Comparison of ENCODE assay signal across 15 mouse cellular contexts in genomic region chr16:43620359-43620758, GRCm38 (mm10). TPM values are rescaled to one million over a fixed set of nuclear protein-coding genes. Genes with fewer than 3 reads are reported as not detected.
DNase-seq lines count a peak whose midpoint lies in the region; ATAC-seq and TF ChIP-seq lines count a peak whose summit lies in the region.
"Had no signal": no experiment of that assay in that cellular context is flagged by ENCODE, and none has a peak within 500 bp of the region (broad histone marks: within the 10 kb centered on the region; RNA-seq: fewer than 3 reads in every experiment).

No protein-coding gene starts in this region.

- no peaks in the 10 kb centered on the region for H3K4me1 ChIP-seq in kidney, embryonic 14.5 days (ENCODE audit: control insufficient read depth, insufficient read depth, low read length)
- peaks cover 24% of the 10 kb centered on the region for H3K4me1 ChIP-seq in embryonic facial prominence, embryonic 14.5 days (ENCODE audit: control insufficient read depth, insufficient read depth, low read length)
- no peaks in the 10 kb centered on the region for H3K4me1 ChIP-seq in hindbrain, postnatal 0 days (ENCODE audit: insufficient read depth, low read length)

- no peak overlapping the region for H3K27ac ChIP-seq in kidney, embryonic 14.5 days (ENCODE audit: low read depth, low read length)
- H3K27ac ChIP-seq in embryonic facial prominence, embryonic 14.5 days (replicated peaks; ENCODE audit: low read depth, low read length), result no peak overlapping the region
- no peak overlapping the region for H3K27ac ChIP-seq in hindbrain, postnatal 0 days

- WGBS in kidney, embryonic 14.5 days, result 15% methylated on average over 2 of the region's 2 CpGs
- WGBS in embryonic facial prominence, embryonic 14.5 days, result 42% methylated on average over 2 of the region's 2 CpGs
- WGBS in hindbrain, postnatal 0 days, result 31% methylated on average over 2 of the region's 2 CpGs

- H3K4me3 ChIP-seq in kidney, embryonic 14.5 days (ENCODE audit: low read length), result no peak overlapping the region
- no peak overlapping the region for H3K4me3 ChIP-seq in embryonic facial prominence, embryonic 14.5 days (ENCODE audit: low read depth, low read length)
- H3K4me3 ChIP-seq in hindbrain, postnatal 0 days (ENCODE audit: low read length), result no peak overlapping the region

- H3K9ac ChIP-seq in kidney, embryonic 14.5 days (ENCODE audit: low read depth, low read length), result no peak overlapping the region
- H3K9ac ChIP-seq in embryonic facial prominence, embryonic 14.5 days (ENCODE audit: low read depth, low read length), result no peak overlapping the region
- H3K9ac ChIP-seq in hindbrain, postnatal 0 days (replicated peaks; ENCODE audit: low read length), result no peak overlapping the region

- H3K4me2 ChIP-seq in kidney, embryonic 14.5 days (replicated peaks; ENCODE audit: low read depth, low read length), result no peak overlapping the region
- H3K4me2 ChIP-seq in embryonic facial prominence, embryonic 14.5 days (ENCODE audit: low read depth, low read length), result no peak overlapping the region
- H3K4me2 ChIP-seq in hindbrain, postnatal 0 days (ENCODE audit: low read depth, low read length), result no peak overlapping the region

- H3K36me3 ChIP-seq in kidney, embryonic 14.5 days (ENCODE audit: control insufficient read depth, insufficient read depth, low read length), result no peaks in the 10 kb centered on the region
- H3K36me3 ChIP-seq in embryonic facial prominence, embryonic 14.5 days (ENCODE audit: control insufficient read depth, insufficient read depth, low read length), result 0 out of 2 replicates have a peak, but pooled peaks cover 5% of the 10 kb centered on the region
- H3K36me3 ChIP-seq in hindbrain, postnatal 0 days (ENCODE audit: insufficient read depth, low read length), result no peaks in the 10 kb centered on the region

- no peaks in the 10 kb centered on the region for H3K27me3 ChIP-seq in kidney, embryonic 14.5 days (ENCODE audit: control insufficient read depth, insufficient read depth, low read length)
- H3K27me3 ChIP-seq in embryonic facial prominence, embryonic 14.5 days (replicated peaks; ENCODE audit: control insufficient read depth, insufficient read depth, low read length), result no peaks in the 10 kb centered on the region
- H3K27me3 ChIP-seq in hindbrain, postnatal 0 days (ENCODE audit: insufficient read depth, low read length), result no peaks in the 10 kb centered on the region

- TF ChIP-seq CTCF in hindbrain, postnatal 0 days (IDR thresholded peaks at IDR 0.05; ENCODE audit: low read depth), result no peak

- no peaks in the 10 kb centered on the region for H3K9me3 ChIP-seq in kidney, embryonic 14.5 days (ENCODE audit: control insufficient read depth, low read length)
- H3K9me3 ChIP-seq in embryonic facial prominence, embryonic 14.5 days (ENCODE audit: control insufficient read depth, low read length), result no peaks in the 10 kb centered on the region
- H3K9me3 ChIP-seq in hindbrain, postnatal 0 days (ENCODE audit: low read length), result no peaks in the 10 kb centered on the region

- DNase-seq in kidney, adult 8-10 months, result no peak
- DNase-seq in embryonic facial prominence, embryonic 14.5 days (ENCODE audit: low spot score), result no peak
- DNase-seq in hindbrain, postnatal 0 days (ENCODE audit: low spot score), result peak; percentile 20
- DNase-seq in adrenal gland, postnatal 4 days (ENCODE audit: low spot score in 2 of 2), result no peak
- DNase-seq in thymus, postnatal 14 days, result no peak
- DNase-seq in B cell, adult 2 months, result no peak
- DNase-seq: cerebellum, postnatal 14 days; gastrocnemius, postnatal 25 days; kidney, adult 2 months; liver; lung, postnatal 14 days had no signal

- ATAC-seq in kidney, embryonic 14.5 days (ENCODE audit: low FRiP score, low TSS enrichment), result peak; percentile 84
- ATAC-seq in CD4-positive, CD25-positive, alpha-beta regulatory T cell, adult 4 months, result peak; percentile 35
- ATAC-seq in embryonic facial prominence, embryonic 14.5 days (ENCODE audit: low read depth), result peak; percentile 44; the same call in 1 of the 2 replicates
- no peak for ATAC-seq in hindbrain, postnatal 0 days

RNA-seq across cellular contexts. Expression of gene Tigit, which starts 43.6 kb away (rescaled TPM):
- not detected in 2 replicates for polyA plus RNA-seq in kidney, embryonic 14.5 days (2014; fragmentation: Nextera tagmentation; extraction: Ambion mirVana)
- 100 to 1,000 TPM; 309 to 452 TPM for polyA plus RNA-seq in CD4-positive, CD25-positive, alpha-beta regulatory T cell, adult 4 months (2017; shearing (Covaris generic))
- not detected in 2 replicates for polyA plus RNA-seq in embryonic facial prominence, embryonic 14.5 days (2014; fragmentation: Nextera tagmentation; extraction: Ambion mirVana)
- not detected in 2 replicates for total RNA-seq in hindbrain, postnatal 0 days (2014; rRNA removed)
- polyA plus RNA-seq in hindbrain, postnatal 0 days (2015; fragmentation: Nextera tagmentation; extraction: Ambion mirVana), result 0.31 TPM in 1 of 2 replicates, not detected in the other
- not detected for total RNA-seq in adrenal gland, postnatal 4 days (2021)
- total RNA-seq: gastrocnemius, postnatal 25 days; left cerebral cortex, adult 18-20 months had no signal
- polyA plus RNA-seq: heart, postnatal 0 days had no signal

Comparison
In these comparisons a context has a peak if more than half of its experiments do, and no peak if none do; other contexts are left out.
1. RNA of gene Tigit, which starts 43.6 kb away (polyA plus RNA-seq): 309 to 452 TPM in CD4-positive, CD25-positive, alpha-beta regulatory T cell, adult 4 months; 0.31 TPM in hindbrain, postnatal 0 days, not detected in kidney, embryonic 14.5 days and not detected in embryonic facial prominence, embryonic 14.5 days; every median in the first group is over 100 times any median in the second.